Mouse (Mus musculus): ENCODE results near the gene A830005F24Rik.

The A830005F24Rik gene

GRCm38 (mm10) chr13:48544867-48545266 lies 31.5 kb downstream of the A830005F24Rik start:
- DNase-seq (ENCODE audit: low read depth, low spot score), result no peak

- DNase-seq (ENCODE audit: low read depth, low spot score), result peak; percentile 97
Measured at GRCm38 (mm10) chr13:48545476-48546281, 32.3 kb downstream of the A830005F24Rik start.

- peak; percentile 98 for DNase-seq (ENCODE audit: low read depth, low spot score)
Measured at GRCm38 (mm10) chr13:48546330-48546917, 33.1 kb downstream of the A830005F24Rik start.

- DNase-seq (ENCODE audit: low read depth, low spot score), result no peak
Measured at GRCm38 (mm10) chr13:48547623-48548022, 34.3 kb downstream of the A830005F24Rik start.

GRCm38 (mm10) chr13:48548296-48548695 lies 34.9 kb downstream of the A830005F24Rik start:
- no peak for DNase-seq (ENCODE audit: low read depth, low spot score)

GRCm38 (mm10) chr13:48552181-48553090 lies 39.1 kb downstream of the A830005F24Rik start:
- DNase-seq (ENCODE audit: low read depth, low spot score), result peak; percentile 83

GRCm38 (mm10) chr13:48553511-48553910 lies 40.1 kb downstream of the A830005F24Rik start:
- DNase-seq (ENCODE audit: low read depth, low spot score), result no peak

GRCm38 (mm10) chr13:48554552-48554951 lies 41.2 kb downstream of the A830005F24Rik start:
- no peak for DNase-seq (ENCODE audit: low read depth, low spot score)

GRCm38 (mm10) chr13:48555976-48556375 lies 42.6 kb downstream of the A830005F24Rik start:
- no peak for DNase-seq (ENCODE audit: low read depth, low spot score)

- DNase-seq (ENCODE audit: low read depth, low spot score), result no peak
Measured at GRCm38 (mm10) chr13:48561481-48561880, 48.1 kb downstream of the A830005F24Rik start.

- no peak for DNase-seq (ENCODE audit: low read depth, low spot score)
Measured at GRCm38 (mm10) chr13:48562336-48562735, 49.0 kb downstream of the A830005F24Rik start.

Measured in telencephalon, adult 2 months (tissue).